Mouse (Mus musculus) stomach, postnatal 0 days (tissue): ENCODE results near the gene Pgf. TPM values are rescaled to one million over a fixed set of nuclear protein-coding genes. Genes with fewer than 3 reads are reported as not detected.

Source experiments
- ATAC-seq: fragments of 200-750 bp; cut with Nextera tagmentation; 2 replicates; pipeline ENCODE4 v1.8.0; 2017; ENCODE audit not compliant: low FRiP score, low TSS enrichment
- DNase-seq: peaks from one replicate; pipeline ENCODE4 v3.0.0-alpha.2; 2016; ENCODE audit warnings: low spot score
- H3K27ac ChIP-seq: fragments of 300-500 bp; sonication (generic); replicated peaks from 2 replicates; pipeline ENCODE4 v1.5.1; 2014; ENCODE audit warnings: mild to moderate bottlenecking, control low read depth
- H3K27me3 ChIP-seq: fragments of 300-500 bp; sonication (generic); 2 replicates; pipeline ENCODE4 v1.6.1; 2014; ENCODE audit warnings: low read length; ENCODE audit not compliant: control insufficient read depth, insufficient read depth
- H3K36me3 ChIP-seq: fragments of 300-500 bp; sonication (generic); 2 replicates; pipeline ENCODE4 v1.6.1; 2014; ENCODE audit warnings: low read length, mixed read lengths; ENCODE audit not compliant: control insufficient read depth, insufficient read depth
- H3K4me1 ChIP-seq: fragments of 300-500 bp; sonication (generic); replicated peaks from 2 replicates; pipeline ENCODE4 v1.6.1; 2014; ENCODE audit warnings: antibody characterized with exemption; ENCODE audit not compliant: control insufficient read depth, insufficient read depth
- H3K4me2 ChIP-seq: fragments of 300-500 bp; sonication (generic); replicated peaks from 2 replicates; pipeline ENCODE4 v1.6.1; 2014; ENCODE audit warnings: low read depth, mild to moderate bottlenecking, control low read depth, moderate library complexity
- H3K4me3 ChIP-seq: fragments of 300-500 bp; sonication (generic); 2 replicates; pipeline ENCODE4 v1.5.1; 2014; ENCODE audit warnings: low read depth, low read length, control low read depth
- H3K9ac ChIP-seq: fragments of 300-500 bp; sonication (generic); 2 replicates; pipeline ENCODE4 v1.6.1; 2014; ENCODE audit warnings: mild to moderate bottlenecking, low read length, control low read depth, mixed read lengths
- H3K9me3 ChIP-seq: fragments of 300-500 bp; sonication (generic); 2 replicates; pipeline ENCODE4 v1.6.1; 2016; ENCODE audit warnings: low read length; ENCODE audit not compliant: control insufficient read depth
- CTCF ChIP-seq: IDR thresholded peaks from 2 replicates; pipeline ENCODE4 v1.5.1; 2016; ENCODE audit warnings: antibody characterized with exemption, low read depth, mild to moderate bottlenecking, moderate library complexity
- EP300 ChIP-seq: optimal IDR thresholded peaks from 2 replicates; pipeline ENCODE3; 2016; ENCODE audit warnings: antibody characterized with exemption
- WGBS: fragments of 180-500 bp; shearing (Covaris S2); extraction: QIAGEN DNeasy Blood & Tissue Kit; methylation state at CpG from one replicate; pipeline ENCODE4 v1.1.7; 2014; 5-methylcytosine and 5-hydroxymethylcytosine counted together
- polyA plus RNA-seq: library from polyadenylated mRNA; unstranded; fragments of >200 nt; fragmentation: Nextera tagmentation; extraction: Ambion mirVana; gene quantifications from 2 replicates; pipeline ENCODE4 v1.2.1, GENCODE M21; 2015

Pgf gene
- polyA plus RNA-seq, 1 experiment from 2014 or later: 3.5 TPM

- Histone ChIP-seq H3K4me1 (no peaks in the 10 kb centered on the region), H3K36me3 (peaks cover 33% of the 10 kb centered on the region), H3K9me3 (no peaks in the 10 kb centered on the region), H3K9ac (no peak overlapping the region), H3K4me2 (no peak overlapping the region), H3K27ac (no peak overlapping the region), H3K27me3 (no peaks in the 10 kb centered on the region), H3K4me3 (no peak overlapping the region)
- TF ChIP-seq EP300: no peak
- DNase-seq (no peak), ATAC-seq (no peak)
- 93% methylated on average over 9 of the region's 9 CpGs for WGBS
Measured at GRCm38 (mm10) chr12:85123108-85123530, 54.5 kb downstream of the Pgf start.

- no peak overlapping the region for H3K4me3 ChIP-seq
- no peaks in the 10 kb centered on the region for H3K9me3 ChIP-seq
- H3K9ac ChIP-seq: no peak overlapping the region
- peaks cover 33% of the 10 kb centered on the region for H3K36me3 ChIP-seq
- H3K27ac ChIP-seq: no peak overlapping the region
- DNase-seq (no peak), ATAC-seq (no peak)
- WGBS: 89% methylated on average over 9 of the region's 9 CpGs
- H3K4me1 ChIP-seq: no peaks in the 10 kb centered on the region
- TF ChIP-seq EP300 (no peak), CTCF (no peak)
- H3K27me3 ChIP-seq: no peaks in the 10 kb centered on the region
- H3K4me2 ChIP-seq: no peak overlapping the region
Measured at GRCm38 (mm10) chr12:85121806-85122459, 55.7 kb downstream of the Pgf start.

Other genes with a start within 250 kb of the Pgf start
- 95.3 and 99.2 TPM in 2 replicates for gene Fcf1, start 206.9 kb downstream of the Pgf start, polyA plus RNA-seq
- gene Arel1, start 206.9 kb downstream of the Pgf start, polyA plus RNA-seq: 4.8 and 5.0 TPM in 2 replicates
- gene Ylpm1, start 181.5 kb downstream of the Pgf start, polyA plus RNA-seq: 9.2 and 10.5 TPM in 2 replicates
- 1.5 and 1.9 TPM in 2 replicates for gene Prox2, start 67.0 kb downstream of the Pgf start, polyA plus RNA-seq
- gene Dlst, start 67.0 kb downstream of the Pgf start, polyA plus RNA-seq: 63.2 and 70.2 TPM in 2 replicates
- gene Rps6kl1, start 26.5 kb downstream of the Pgf start, polyA plus RNA-seq: 0.65 and 0.75 TPM in 2 replicates
- gene Eif2b2, start 41.7 kb upstream of the Pgf start, polyA plus RNA-seq: 50.8 and 58.7 TPM in 2 replicates
- 3.0 and 3.2 TPM in 2 replicates for gene Mlh3, start 92.8 kb upstream of the Pgf start, polyA plus RNA-seq
- 33.6 and 35.9 TPM in 2 replicates for gene Acyp1, start 110.6 kb upstream of the Pgf start, polyA plus RNA-seq
- gene Zc2hc1c, start 110.8 kb upstream of the Pgf start, polyA plus RNA-seq: 0.76 and 0.93 TPM in 2 replicates
- 7.2 and 8.1 TPM in 2 replicates for gene Nek9, start 161.6 kb upstream of the Pgf start, polyA plus RNA-seq
- gene Tmed10, start 197.1 kb upstream of the Pgf start, polyA plus RNA-seq: 351 and 370 TPM in 2 replicates